In the genomic region with DNA sequence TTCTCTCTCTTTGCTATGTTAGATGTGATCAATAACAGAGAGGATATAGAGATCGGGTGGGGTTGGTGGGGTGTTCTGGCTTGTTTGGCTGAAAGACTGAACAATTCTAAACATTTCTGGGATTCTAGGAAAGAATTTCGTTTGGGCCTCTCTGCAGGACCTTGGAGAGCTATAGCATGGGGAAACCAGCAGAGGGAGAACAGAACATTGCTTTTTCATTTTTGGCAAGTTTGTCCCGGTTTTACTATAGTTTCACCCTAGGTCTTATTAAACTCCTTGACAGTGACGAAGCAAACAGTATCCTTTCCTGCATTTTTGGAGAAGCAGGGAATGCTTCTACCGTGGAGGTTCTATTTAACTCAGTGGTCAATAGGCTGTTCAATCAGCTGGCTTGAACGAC, we compare ENCODE assay signal across 15 mouse cellular contexts. TPM values are rescaled to one million over a fixed set of nuclear protein-coding genes. Genes with fewer than 3 reads are reported as not detected.
DNase-seq lines count a peak whose midpoint lies in the region; ATAC-seq and TF ChIP-seq lines count a peak whose summit lies in the region.
"Had no signal": no experiment of that assay in that cellular context is flagged by ENCODE, and none has a peak within 500 bp of the region (broad histone marks: within the 10 kb centered on the region; RNA-seq: fewer than 3 reads in every experiment).

No protein-coding gene starts in this region.

- no peak overlapping the region for H3K9ac ChIP-seq in forebrain, postnatal 0 days
- H3K9ac ChIP-seq in forebrain, embryonic 11.5 days (ENCODE audit: low read length) = no peak overlapping the region
- no peak overlapping the region for H3K9ac ChIP-seq in intestine, postnatal 0 days (ENCODE audit: low read depth, low read length)
- no peak overlapping the region for H3K9ac ChIP-seq in intestine, embryonic 15.5 days
- H3K9ac ChIP-seq: heart, embryonic 15.5 days; limb, embryonic 15.5 days had no signal

- H3K4me1 ChIP-seq in forebrain, postnatal 0 days (ENCODE audit: insufficient read depth) = no peaks in the 10 kb centered on the region
- H3K4me1 ChIP-seq in forebrain, embryonic 11.5 days (replicated peaks; ENCODE audit: control insufficient read depth, insufficient read depth, low read length) = no peaks in the 10 kb centered on the region
- H3K4me1 ChIP-seq in intestine, postnatal 0 days (replicated peaks; ENCODE audit: control insufficient read depth, insufficient read depth, low read length) = no peaks in the 10 kb centered on the region
- no peaks in the 10 kb centered on the region for H3K4me1 ChIP-seq in intestine, embryonic 15.5 days (replicated peaks)
- H3K4me1 ChIP-seq: limb, embryonic 15.5 days had no signal

- H3K27me3 ChIP-seq in forebrain, postnatal 0 days (ENCODE audit: insufficient read depth, low read length) = no peaks in the 10 kb centered on the region
- no peaks in the 10 kb centered on the region for H3K27me3 ChIP-seq in forebrain, embryonic 11.5 days (ENCODE audit: control insufficient read depth, insufficient read depth, low read length)
- H3K27me3 ChIP-seq in intestine, postnatal 0 days (replicated peaks; ENCODE audit: control insufficient read depth, insufficient read depth, low read length) = no peaks in the 10 kb centered on the region
- H3K27me3 ChIP-seq in intestine, embryonic 15.5 days (replicated peaks) = no peaks in the 10 kb centered on the region
- H3K27me3 ChIP-seq: heart, embryonic 15.5 days; limb, embryonic 15.5 days had no signal

- H3K36me3 ChIP-seq in forebrain, postnatal 0 days (ENCODE audit: insufficient read depth) = no peaks in the 10 kb centered on the region
- H3K36me3 ChIP-seq in forebrain, embryonic 11.5 days (ENCODE audit: control insufficient read depth, insufficient read depth, low read length) = no peaks in the 10 kb centered on the region
- no peaks in the 10 kb centered on the region for H3K36me3 ChIP-seq in intestine, postnatal 0 days (ENCODE audit: control insufficient read depth, insufficient read depth)
- no peaks in the 10 kb centered on the region for H3K36me3 ChIP-seq in intestine, embryonic 15.5 days
- H3K36me3 ChIP-seq: heart, embryonic 15.5 days; limb, embryonic 15.5 days had no signal

- TF ChIP-seq CTCF in forebrain, postnatal 0 days (IDR thresholded peaks at IDR 0.05; ENCODE audit: low read depth) = peak; percentile 74
- TF ChIP-seq CTCF in intestine, postnatal 0 days (IDR thresholded peaks at IDR 0.05; ENCODE audit: low read depth) = peak; percentile 60

- H3K27ac ChIP-seq in forebrain, postnatal 0 days (ENCODE audit: low read depth, low read length) = no peak overlapping the region
- no peak overlapping the region for H3K27ac ChIP-seq in forebrain, embryonic 11.5 days (ENCODE audit: low read depth, low read length)
- no peak overlapping the region for H3K27ac ChIP-seq in intestine, postnatal 0 days (ENCODE audit: low read depth, low read length)
- no peak overlapping the region for H3K27ac ChIP-seq in intestine, embryonic 15.5 days
- H3K27ac ChIP-seq: heart, embryonic 15.5 days; limb, embryonic 15.5 days had no signal

- H3K4me2 ChIP-seq in forebrain, postnatal 0 days (ENCODE audit: low read depth) = no peak overlapping the region
- no peak overlapping the region for H3K4me2 ChIP-seq in forebrain, embryonic 11.5 days (ENCODE audit: low read depth, low read length, severe bottlenecking)
- H3K4me2 ChIP-seq in intestine, postnatal 0 days (replicated peaks; ENCODE audit: low read depth) = no peak overlapping the region
- H3K4me2 ChIP-seq in intestine, embryonic 15.5 days (replicated peaks) = no peak overlapping the region
- H3K4me2 ChIP-seq: heart, embryonic 15.5 days; limb, embryonic 15.5 days had no signal

- DNase-seq in forebrain, postnatal 0 days = peak; percentile 63
- no peak for DNase-seq in forebrain, embryonic 11.5 days (ENCODE audit: low spot score)
- DNase-seq in retina, embryonic 14.5 days (ENCODE audit: low spot score) = peak; percentile 35
- no peak for DNase-seq in retina, postnatal 1 day
- no peak for DNase-seq in thymus, postnatal 14 days
- DNase-seq in urinary bladder, postnatal 4 days (ENCODE audit: low spot score in 2 of 2) = no peak
- DNase-seq: adrenal gland, adult 2 months; kidney, postnatal 25 days; lung, postnatal 10 days; right cerebral cortex, adult 18-20 months had no signal

- 39% methylated on average over 6 of the region's 6 CpGs for WGBS in forebrain, postnatal 0 days
- 53% methylated on average over 6 of the region's 6 CpGs for WGBS in forebrain, embryonic 11.5 days
- WGBS in intestine, postnatal 0 days = 42% methylated on average over 6 of the region's 6 CpGs
- WGBS in intestine, embryonic 15.5 days = 40% methylated on average over 6 of the region's 6 CpGs

- H3K9me3 ChIP-seq in forebrain, postnatal 0 days (ENCODE audit: low read length) = no peaks in the 10 kb centered on the region
- no peaks in the 10 kb centered on the region for H3K9me3 ChIP-seq in forebrain, embryonic 11.5 days (ENCODE audit: control insufficient read depth, low read length)
- no peaks in the 10 kb centered on the region for H3K9me3 ChIP-seq in intestine, postnatal 0 days (ENCODE audit: control insufficient read depth)
- no peaks in the 10 kb centered on the region for H3K9me3 ChIP-seq in intestine, embryonic 15.5 days
- H3K9me3 ChIP-seq: heart, embryonic 15.5 days; limb, embryonic 15.5 days had no signal

- H3K4me3 ChIP-seq in forebrain, postnatal 0 days (ENCODE audit: low read depth, low read length) = no peak overlapping the region
- H3K4me3 ChIP-seq in forebrain, embryonic 11.5 days (ENCODE audit: low read depth, low read length) = no peak overlapping the region
- H3K4me3 ChIP-seq in intestine, postnatal 0 days (ENCODE audit: low read depth, low read length) = no peak overlapping the region
- no peak overlapping the region for H3K4me3 ChIP-seq in intestine, embryonic 15.5 days (replicated peaks)
- H3K4me3 ChIP-seq: heart, embryonic 15.5 days; limb, embryonic 15.5 days had no signal

- peak; percentile 55 for ATAC-seq in forebrain, postnatal 0 days
- ATAC-seq in forebrain, embryonic 11.5 days (replicated peaks; ENCODE audit: low FRiP score) = no peak
- ATAC-seq in intestine, postnatal 0 days = no peak
- ATAC-seq in intestine, embryonic 15.5 days = no peak
- ATAC-seq: intestine, embryonic 16.5 days had no signal

RNA-seq across cellular contexts. Expression of gene Arl14ep, which starts 8.3 kb away (rescaled TPM):
- total RNA-seq in forebrain, postnatal 0 days (2014; rRNA removed) = 41.8 and 51.0 TPM in 2 replicates
- polyA plus RNA-seq in forebrain, postnatal 0 days (2015; fragmentation: Nextera tagmentation; extraction: Ambion mirVana) = 19.3 and 25.6 TPM in 2 replicates
- polyA plus RNA-seq in forebrain, embryonic 11.5 days (2014; fragmentation: Nextera tagmentation; extraction: Ambion mirVana) = 58.1 and 61.3 TPM in 2 replicates
- polyA plus RNA-seq in intestine, postnatal 0 days (2015; fragmentation: Nextera tagmentation; extraction: Ambion mirVana) = 10.8 and 10.9 TPM in 2 replicates
- 29.0 and 32.0 TPM in 2 replicates for polyA plus RNA-seq in intestine, embryonic 15.5 days (2015; fragmentation: Nextera tagmentation; extraction: Ambion mirVana)

Comparison
In these comparisons a context has a peak if more than half of its experiments do, and no peak if none do; other contexts are left out.
1. DNase-seq: peak in forebrain, postnatal 0 days (single experiment) and retina, embryonic 14.5 days (single experiment); none in forebrain, embryonic 11.5 days (single experiment), retina, postnatal 1 day (single experiment), thymus, postnatal 14 days (single experiment) and urinary bladder, postnatal 4 days (0 of 2).